Mouse (Mus musculus) cerebellum, adult 2 months (tissue): Measurements from ENCODE around the gene B4galnt4. TPM values are rescaled to one million over a fixed set of nuclear protein-coding genes. Genes with fewer than 3 reads are reported as not detected.
A peak's percentile ranks its signal among the peaks of the same experiment; 100 is the strongest.

ENCODE experiments used
- DNase-seq, 2 experiments: peaks; one replicate each; pipeline ENCODE4 v3.0.0; 2021
- H3K27ac ChIP-seq: fragments of 200-500 bp; 2 replicates; pipeline ENCODE4 v1.5.1; 2012; ENCODE audit warnings: low read length, control low read depth, inconsistent platforms; ENCODE audit not compliant: insufficient read depth
- H3K27me3 ChIP-seq: fragments of 200-500 bp; 2 replicates; pipeline ENCODE4 v1.6.1; 2012; ENCODE audit warnings: inconsistent platforms, mild to moderate bottlenecking, low read length, moderate library complexity; ENCODE audit not compliant: control insufficient read depth, insufficient read depth
- H3K4me1 ChIP-seq: fragments of 200-500 bp; 2 replicates; pipeline ENCODE4 v1.6.1; 2011; ENCODE audit warnings: low read length; ENCODE audit not compliant: control insufficient read depth, insufficient read depth
- H3K4me3 ChIP-seq: fragments of 200-500 bp; replicated peaks from 2 replicates; pipeline ENCODE3; 2011; ENCODE audit warnings: mild to moderate bottlenecking, low read depth, low read length, control low read depth; ENCODE audit not compliant: insufficient read depth
- CTCF ChIP-seq: fragments of 200-500 bp; IDR thresholded peaks from 2 replicates; pipeline ENCODE4 v1.5.1; 2011; ENCODE audit warnings: low read depth, mild to moderate bottlenecking, control low read depth, low read length, moderate library complexity, borderline replicate concordance; ENCODE audit not compliant: insufficient read depth
- POLR2A ChIP-seq: fragments of 200-500 bp; IDR thresholded peaks from 2 replicates; pipeline ENCODE4 v1.6.1; 2011; ENCODE audit warnings: low read length, control low read depth, borderline replicate concordance; ENCODE audit not compliant: insufficient read depth
- WGBS: fragments of 180-500 bp; shearing (Covaris S2); methylation state at CpG from one replicate; pipeline ENCODE4 v1.1.7; 2018; 5-methylcytosine and 5-hydroxymethylcytosine counted together
- polyA plus RNA-seq: library from polyadenylated mRNA; depleted of rRNA; stranded (reverse); fragments of >200 nt; gene quantifications from 2 replicates; pipeline ENCODE4 v1.2.3, GENCODE M21; 2012; rRNA removed

The B4galnt4 gene
- polyA plus RNA-seq, 1 experiment = 79.0 TPM

DNA sequence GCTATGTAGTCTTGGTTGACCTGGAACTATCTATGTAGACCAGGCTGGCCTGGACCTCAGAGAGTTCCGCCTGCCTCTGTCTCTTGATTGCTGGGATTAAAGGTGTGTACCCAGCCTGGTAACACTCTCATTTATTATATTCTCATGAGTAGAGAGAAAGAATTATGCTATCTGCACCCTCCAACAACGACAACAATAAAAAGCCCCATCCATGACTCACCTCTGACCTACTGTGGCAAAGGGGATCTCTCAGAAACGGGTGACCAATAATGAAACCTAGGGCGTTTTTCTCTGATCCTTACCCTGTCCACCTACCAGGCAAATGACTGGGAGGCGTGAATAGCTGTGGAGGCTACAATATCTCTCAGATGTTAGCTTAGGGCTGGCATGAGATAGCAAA, 36.3 kb downstream of the B4galnt4 start:
- Histone ChIP-seq H3K27me3 (no peaks in the 10 kb centered on the region), H3K27ac (no peak overlapping the region), H3K4me3 (no peak overlapping the region), H3K4me1 (no peaks in the 10 kb centered on the region)
- 86% methylated on average over 5 of the region's 5 CpGs for WGBS
- TF ChIP-seq POLR2A (no peak), CTCF (no peak)
- no peak for DNase-seq

DNA sequence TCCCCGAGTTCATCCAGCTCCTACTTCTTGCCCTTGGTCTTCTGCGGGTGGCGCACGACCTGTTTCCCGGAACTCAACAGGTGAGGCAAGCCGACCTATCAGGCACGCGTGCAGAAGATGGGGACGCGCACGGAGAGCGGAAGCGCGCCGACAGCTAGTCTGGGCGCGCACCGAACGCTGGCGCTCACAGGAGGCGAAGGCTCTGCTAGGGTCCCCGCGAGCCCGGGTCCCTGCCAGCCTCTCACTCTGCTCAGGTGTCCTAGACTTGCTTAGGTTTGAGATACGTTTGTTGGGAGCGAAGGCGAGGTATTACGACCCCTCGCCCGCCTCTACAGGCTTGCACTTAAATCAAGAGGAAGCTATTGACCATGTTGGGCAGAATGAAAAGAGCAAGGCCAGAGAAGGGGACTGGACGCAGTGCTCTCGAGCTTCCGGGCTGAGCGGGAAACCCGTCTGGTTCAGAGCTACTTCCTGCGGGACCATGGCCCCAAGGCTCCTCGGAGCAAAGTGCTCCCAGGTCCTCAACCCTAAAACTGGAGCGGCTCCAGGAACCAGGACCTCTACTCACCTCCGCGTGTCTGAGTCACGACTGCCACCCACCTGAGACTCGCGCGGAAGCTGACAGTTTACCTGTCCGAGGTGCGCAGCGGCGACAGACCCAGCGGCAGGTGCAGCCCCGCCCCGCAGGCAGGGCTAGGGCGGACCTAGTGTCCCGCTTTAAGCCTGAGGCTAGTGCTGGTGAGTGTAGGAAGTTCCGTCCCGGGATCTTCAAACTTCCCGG, 39.2 kb downstream of the B4galnt4 start, which contains the start of gene Sigirr:
Gene Sigirr, minus strand, starts transcription at position 662 of the 781 bp plus-strand sequence.
- H3K4me1 ChIP-seq = no peaks in the 10 kb centered on the region
- peak; percentile 36 to 39 for DNase-seq
- H3K4me3 ChIP-seq = peak within 1 kb of the TSS; percentile 42
- WGBS = 2% methylated on average over 56 of the region's 56 CpGs
- TF ChIP-seq POLR2A (no peak), CTCF (no peak)
- H3K27me3 ChIP-seq = no peaks in the 10 kb centered on the region
- no peak within 1 kb of the TSS for H3K27ac ChIP-seq

DNA sequence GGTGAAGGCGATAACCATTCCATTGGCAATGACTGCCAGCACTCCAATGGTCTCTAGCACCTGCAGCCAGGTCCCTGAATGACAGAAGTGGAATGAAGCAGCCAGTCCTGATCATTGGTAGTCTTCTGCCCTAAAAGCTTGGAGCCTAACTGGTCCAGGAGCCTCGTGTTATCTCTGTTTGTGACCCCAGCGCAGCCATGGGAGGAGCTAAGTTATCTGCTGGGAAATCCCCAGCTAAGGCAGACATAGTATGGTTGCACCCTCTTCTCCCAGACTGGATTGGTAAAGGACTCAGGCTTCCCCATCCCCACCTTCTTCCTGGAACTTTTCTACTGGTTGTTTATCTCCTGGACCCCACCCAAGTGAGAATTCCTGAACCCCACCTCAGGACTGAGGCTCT, 42.3 kb downstream of the B4galnt4 start:
- TF ChIP-seq CTCF (no peak), POLR2A (no peak)
- Histone ChIP-seq H3K27me3 (no peaks in the 10 kb centered on the region), H3K27ac (no peak overlapping the region), H3K4me1 (no peaks in the 10 kb centered on the region), H3K4me3 (no peak overlapping the region)
- no peak for DNase-seq
- 66% methylated on average over 3 of the region's 3 CpGs for WGBS

DNA sequence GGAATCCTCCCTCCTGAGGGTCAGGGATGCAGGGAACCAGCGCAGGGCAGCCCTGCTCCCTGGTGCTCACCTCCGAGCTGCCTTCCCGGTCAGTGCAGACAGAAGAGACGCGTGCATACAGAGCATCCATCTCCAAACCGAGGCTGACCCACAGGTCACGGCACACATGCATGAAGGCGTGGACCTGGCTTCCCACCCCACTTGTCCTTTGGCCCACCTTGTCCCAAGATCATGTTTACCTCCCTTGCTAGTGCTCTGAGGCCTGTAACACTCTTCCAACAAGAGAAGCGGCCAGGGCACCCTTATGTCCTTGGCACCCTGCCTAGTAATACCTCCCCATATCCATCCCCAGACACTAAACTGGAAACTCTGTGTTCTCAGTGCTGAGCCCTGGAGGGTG, 55.0 kb downstream of the B4galnt4 start:
- TF ChIP-seq CTCF = no peak
- no peak for TF ChIP-seq POLR2A

DNA sequence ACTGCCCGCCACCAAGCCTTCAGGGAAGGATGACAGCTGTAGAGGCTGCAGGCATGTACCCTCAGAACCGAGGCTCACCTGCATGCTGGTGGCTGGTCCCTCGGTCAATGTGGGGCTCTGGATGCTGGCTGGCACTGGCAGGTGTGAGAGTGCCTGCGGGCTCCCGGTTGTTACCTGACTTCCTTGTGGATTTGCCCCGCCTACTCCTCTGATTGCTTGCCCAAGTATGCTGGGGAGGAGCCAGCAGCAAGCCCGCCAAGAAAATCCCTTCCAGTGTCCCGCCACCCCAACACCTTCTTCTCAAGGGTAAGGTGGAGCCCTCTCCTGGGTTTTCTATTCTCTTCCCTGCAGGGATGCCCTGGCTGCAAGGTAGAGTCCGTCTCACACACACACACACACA, 56.7 kb downstream of the B4galnt4 start, which contains the start of gene Ano9:
Gene Ano9, minus strand, starts transcription at position 171 of the 400 bp plus-strand sequence.
- no peak within 1 kb of the TSS for H3K27ac ChIP-seq
- no peak for DNase-seq
- 11% methylated on average over 9 of the region's 9 CpGs for WGBS
- H3K4me3 ChIP-seq = no peak within 1 kb of the TSS
- TF ChIP-seq CTCF (no peak), POLR2A (no peak)
- no peaks in the 10 kb centered on the region for H3K27me3 ChIP-seq
- no peaks in the 10 kb centered on the region for H3K4me1 ChIP-seq

More for the DNA sequence above, 55.0 kb downstream of the B4galnt4 start:
- Histone ChIP-seq H3K27ac (no peak overlapping the region), H3K4me3 (no peak overlapping the region), H3K4me1 (no peaks in the 10 kb centered on the region), H3K27me3 (no peaks in the 10 kb centered on the region)
- DNase-seq = no peak
- WGBS = 86% methylated on average over 9 of the region's 9 CpGs

DNA sequence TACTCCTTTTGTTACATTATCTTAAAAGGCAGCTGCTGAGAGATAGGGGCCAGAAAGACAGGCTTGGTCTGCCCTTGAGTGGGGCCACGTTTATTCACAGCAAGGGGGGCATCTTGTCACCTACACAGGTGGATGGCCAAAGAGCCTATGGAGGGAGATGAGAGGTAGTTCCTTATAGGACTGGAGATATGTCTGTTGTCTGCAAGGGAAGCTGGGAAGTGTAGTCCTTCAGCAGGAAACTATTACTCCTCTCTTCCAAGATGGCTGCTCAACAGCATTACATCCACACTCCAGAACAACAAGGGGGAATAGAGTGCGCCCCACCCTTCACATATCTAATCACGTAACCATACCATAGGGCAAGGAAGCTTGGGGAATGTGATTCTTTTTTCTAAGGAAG, 58.6 kb downstream of the B4galnt4 start:
- no peak overlapping the region for H3K27ac ChIP-seq
- no peak for DNase-seq
- 72% methylated on average over 3 of the region's 3 CpGs for WGBS
- H3K4me1 ChIP-seq = no peaks in the 10 kb centered on the region
- no peak for TF ChIP-seq CTCF
- H3K4me3 ChIP-seq = no peak overlapping the region
- no peaks in the 10 kb centered on the region for H3K27me3 ChIP-seq

DNA sequence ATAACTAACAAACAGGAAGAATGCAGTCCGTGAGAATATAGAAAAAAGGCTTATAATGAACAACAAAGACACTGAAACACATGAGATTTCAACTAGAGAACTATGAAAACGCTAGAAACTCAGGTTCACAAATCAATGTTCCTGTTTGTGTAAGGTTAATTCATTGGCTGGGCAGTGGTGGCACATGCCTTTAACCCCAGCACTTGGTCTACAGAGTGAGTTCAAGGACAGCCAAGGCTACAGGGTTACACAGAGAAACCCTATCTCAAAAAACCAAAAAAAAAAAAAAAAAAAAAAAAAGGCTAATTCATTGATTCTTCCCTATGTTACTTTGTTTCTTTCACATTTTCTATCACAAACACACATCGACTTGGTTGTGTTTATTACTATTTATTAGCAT, 59.7 kb downstream of the B4galnt4 start:
- Histone ChIP-seq H3K4me3 (no peak overlapping the region), H3K27ac (no peak overlapping the region), H3K4me1 (no peaks in the 10 kb centered on the region), H3K27me3 (no peaks in the 10 kb centered on the region)
- no peak for DNase-seq
- WGBS = 85% methylated on average over 3 of the region's 3 CpGs
- TF ChIP-seq POLR2A (no peak), CTCF (no peak)

DNA sequence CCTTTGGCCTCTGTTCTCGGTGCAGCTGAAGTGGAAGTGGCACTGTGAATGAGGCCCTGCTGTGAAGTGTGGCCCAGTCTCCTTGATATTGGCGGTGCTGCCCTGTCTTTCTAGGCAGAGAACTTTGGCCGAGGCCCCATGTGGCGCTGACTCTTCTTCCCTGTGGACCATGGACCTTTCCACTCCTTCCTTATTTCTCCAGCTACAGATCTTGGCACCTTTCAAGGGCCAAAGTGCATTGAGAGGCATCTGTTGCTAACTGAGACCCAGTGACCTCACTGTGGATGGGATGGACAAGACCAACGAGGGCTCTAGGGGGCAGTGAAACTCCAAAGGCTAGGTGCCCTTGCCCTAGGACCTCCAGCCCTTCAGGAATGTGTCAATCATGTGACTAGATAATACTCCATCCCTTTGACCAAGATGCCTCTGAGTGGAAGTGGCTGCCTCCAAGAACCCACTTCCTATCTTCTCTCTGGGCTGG, 60.2 kb downstream of the B4galnt4 start:
- TF ChIP-seq CTCF = no peak
- no peak for TF ChIP-seq POLR2A
- Histone ChIP-seq H3K4me3 (no peak overlapping the region), H3K27ac (no peak overlapping the region), H3K27me3 (no peaks in the 10 kb centered on the region), H3K4me1 (no peaks in the 10 kb centered on the region)
- no peak for DNase-seq
- WGBS = 59% methylated on average over 5 of the region's 5 CpGs

Other genes with a start within 250 kb of the B4galnt4 start
- gene Zfp941, start 238.9 kb upstream of the B4galnt4 start, polyA plus RNA-seq = 13.2 and 14.5 TPM in 2 replicates
- gene Urah, start 226.1 kb upstream of the B4galnt4 start, polyA plus RNA-seq = 0.38 and 0.62 TPM in 2 replicates
- gene Scgb1c1, start 215.6 kb upstream of the B4galnt4 start, polyA plus RNA-seq = not detected in 2 replicates
- 0.13 TPM in 1 of 2 replicates, not detected in the other for gene Odf3, start 213.3 kb upstream of the B4galnt4 start, polyA plus RNA-seq
- 0.15 and 0.25 TPM in 2 replicates for gene Gm45785, start 204.8 kb upstream of the B4galnt4 start, polyA plus RNA-seq
- gene Ric8a, start 204.1 kb upstream of the B4galnt4 start, polyA plus RNA-seq = 71.1 and 74.7 TPM in 2 replicates
- gene Bet1l, start 203.5 kb upstream of the B4galnt4 start, polyA plus RNA-seq = 30.8 TPM in 2 replicates
- gene Psmd13, start 179.1 kb upstream of the B4galnt4 start, polyA plus RNA-seq = 107 and 109 TPM in 2 replicates
- 93.6 and 99.4 TPM in 2 replicates for gene Sirt3, start 178.8 kb upstream of the B4galnt4 start, polyA plus RNA-seq
- gene Cox8b, start 160.7 kb upstream of the B4galnt4 start, polyA plus RNA-seq = 4.9 and 7.9 TPM in 2 replicates
- 0.18 and 0.54 TPM in 2 replicates for gene Nlrp6, start 140.2 kb upstream of the B4galnt4 start, polyA plus RNA-seq
- 5.6 and 6.6 TPM in 2 replicates for gene Pgghg, start 119.7 kb upstream of the B4galnt4 start, polyA plus RNA-seq
- gene Ifitm5, start 110.8 kb upstream of the B4galnt4 start, polyA plus RNA-seq = 0.16 TPM in 1 of 2 replicates, not detected in the other
- not detected in 2 replicates for gene Gm45717, start 105.2 kb upstream of the B4galnt4 start, polyA plus RNA-seq
- 31.7 and 35.3 TPM in 2 replicates for gene Ifitm2, start 105.1 kb upstream of the B4galnt4 start, polyA plus RNA-seq
- gene Ifitm1, start 93.9 kb upstream of the B4galnt4 start, polyA plus RNA-seq = 19.9 and 20.0 TPM in 2 replicates
- gene Ifitm3, start 50.3 kb upstream of the B4galnt4 start, polyA plus RNA-seq = 44.4 and 47.9 TPM in 2 replicates
- 0.56 and 0.87 TPM in 2 replicates for gene Ifitm6, start 43.2 kb upstream of the B4galnt4 start, polyA plus RNA-seq
- not detected in 2 replicates for gene Gm17387, start 32.0 kb upstream of the B4galnt4 start, polyA plus RNA-seq
- 9.6 and 11.2 TPM in 2 replicates for gene Pkp3, start 17.1 kb downstream of the B4galnt4 start, polyA plus RNA-seq
- 2.8 and 4.1 TPM in 2 replicates for gene Sigirr, start 39.5 kb downstream of the B4galnt4 start, polyA plus RNA-seq
- gene Ano9, start 56.7 kb downstream of the B4galnt4 start, polyA plus RNA-seq = 0.08 TPM in 1 of 2 replicates, not detected in the other
- gene Ptdss2, start 61.3 kb downstream of the B4galnt4 start, polyA plus RNA-seq = 62.4 and 64.2 TPM in 2 replicates
- gene Rnh1, start 111.8 kb downstream of the B4galnt4 start, polyA plus RNA-seq = 66.9 and 67.4 TPM in 2 replicates
- gene Hras, start 132.9 kb downstream of the B4galnt4 start, polyA plus RNA-seq = 169 and 186 TPM in 2 replicates
- 5.6 and 6.3 TPM in 2 replicates for gene Lrrc56, start 133.1 kb downstream of the B4galnt4 start, polyA plus RNA-seq
- gene Lmntd2, start 153.0 kb downstream of the B4galnt4 start, polyA plus RNA-seq = 0.19 and 0.26 TPM in 2 replicates
- gene Rassf7, start 154.8 kb downstream of the B4galnt4 start, polyA plus RNA-seq = 5.5 TPM in 2 replicates
- 31.2 and 32.0 TPM in 2 replicates for gene Phrf1, start 167.7 kb downstream of the B4galnt4 start, polyA plus RNA-seq
- gene Irf7, start 205.4 kb downstream of the B4galnt4 start, polyA plus RNA-seq = 4.7 and 5.6 TPM in 2 replicates
- 0.07 TPM in 1 of 2 replicates, not detected in the other for gene Cdhr5, start 215.7 kb downstream of the B4galnt4 start, polyA plus RNA-seq
- gene Sct, start 218.0 kb downstream of the B4galnt4 start, polyA plus RNA-seq = 0.70 and 1.0 TPM in 2 replicates
- gene Drd4, start 230.9 kb downstream of the B4galnt4 start, polyA plus RNA-seq = 0.49 and 0.76 TPM in 2 replicates